Mouse (Mus musculus) stomach, postnatal 0 days (tissue): ENCODE results near the gene Cldn17. TPM values are rescaled to one million over a fixed set of nuclear protein-coding genes. Genes with fewer than 3 reads are reported as not detected.

Experiments
- ATAC-seq: fragments of 200-750 bp; cut with Nextera tagmentation; 2 replicates; pipeline ENCODE4 v1.8.0; 2017; ENCODE audit not compliant: low FRiP score, low TSS enrichment
- DNase-seq: peaks from one replicate; pipeline ENCODE4 v3.0.0-alpha.2; 2016; ENCODE audit warnings: low spot score
- H3K27ac ChIP-seq: fragments of 300-500 bp; sonication (generic); replicated peaks from 2 replicates; pipeline ENCODE4 v1.5.1; 2014; ENCODE audit warnings: mild to moderate bottlenecking, control low read depth
- H3K27me3 ChIP-seq: fragments of 300-500 bp; sonication (generic); 2 replicates; pipeline ENCODE4 v1.6.1; 2014; ENCODE audit warnings: low read length; ENCODE audit not compliant: control insufficient read depth, insufficient read depth
- H3K36me3 ChIP-seq: fragments of 300-500 bp; sonication (generic); 2 replicates; pipeline ENCODE4 v1.6.1; 2014; ENCODE audit warnings: low read length, mixed read lengths; ENCODE audit not compliant: control insufficient read depth, insufficient read depth
- H3K4me1 ChIP-seq: fragments of 300-500 bp; sonication (generic); replicated peaks from 2 replicates; pipeline ENCODE4 v1.6.1; 2014; ENCODE audit warnings: antibody characterized with exemption; ENCODE audit not compliant: control insufficient read depth, insufficient read depth
- H3K4me2 ChIP-seq: fragments of 300-500 bp; sonication (generic); replicated peaks from 2 replicates; pipeline ENCODE4 v1.6.1; 2014; ENCODE audit warnings: low read depth, mild to moderate bottlenecking, control low read depth, moderate library complexity
- H3K4me3 ChIP-seq: fragments of 300-500 bp; sonication (generic); 2 replicates; pipeline ENCODE4 v1.5.1; 2014; ENCODE audit warnings: low read depth, low read length, control low read depth
- H3K9ac ChIP-seq: fragments of 300-500 bp; sonication (generic); 2 replicates; pipeline ENCODE4 v1.6.1; 2014; ENCODE audit warnings: mild to moderate bottlenecking, low read length, control low read depth, mixed read lengths
- H3K9me3 ChIP-seq: fragments of 300-500 bp; sonication (generic); 2 replicates; pipeline ENCODE4 v1.6.1; 2016; ENCODE audit warnings: low read length; ENCODE audit not compliant: control insufficient read depth
- CTCF ChIP-seq: IDR thresholded peaks from 2 replicates; pipeline ENCODE4 v1.5.1; 2016; ENCODE audit warnings: antibody characterized with exemption, low read depth, mild to moderate bottlenecking, moderate library complexity
- EP300 ChIP-seq: optimal IDR thresholded peaks from 2 replicates; pipeline ENCODE3; 2016; ENCODE audit warnings: antibody characterized with exemption
- WGBS: fragments of 180-500 bp; shearing (Covaris S2); extraction: QIAGEN DNeasy Blood & Tissue Kit; methylation state at CpG from one replicate; pipeline ENCODE4 v1.1.7; 2014; 5-methylcytosine and 5-hydroxymethylcytosine counted together
- polyA plus RNA-seq: library from polyadenylated mRNA; unstranded; fragments of >200 nt; fragmentation: Nextera tagmentation; extraction: Ambion mirVana; gene quantifications from 2 replicates; pipeline ENCODE4 v1.2.1, GENCODE M21; 2015

The Cldn17 gene
- polyA plus RNA-seq, 1 experiment from 2014 or later = 16.5 TPM

- TF ChIP-seq CTCF (no peak), EP300 (no peak)
- no peak for ATAC-seq
- no peak overlapping the region for H3K4me3 ChIP-seq
Measured at GRCm38 (mm10) chr16:88488096-88488495, 18.7 kb downstream of the Cldn17 start.

GRCm38 (mm10) chr16:88480011-88480774 lies 26.6 kb downstream of the Cldn17 start:
- no peaks in the 10 kb centered on the region for H3K36me3 ChIP-seq
- H3K9ac ChIP-seq = no peak overlapping the region
- H3K27ac ChIP-seq = no peak overlapping the region
- no peak for ATAC-seq
- 59% methylated on average over 3 of the region's 3 CpGs for WGBS
- no peak for DNase-seq
- no peaks in the 10 kb centered on the region for H3K9me3 ChIP-seq
- H3K4me1 ChIP-seq = no peaks in the 10 kb centered on the region
- TF ChIP-seq CTCF (no peak), EP300 (no peak)
- H3K27me3 ChIP-seq = no peaks in the 10 kb centered on the region
- no peak overlapping the region for H3K4me3 ChIP-seq
- no peak overlapping the region for H3K4me2 ChIP-seq

More at GRCm38 (mm10) chr16:88488096-88488495, 18.7 kb downstream of the Cldn17 start:
- DNase-seq = no peak
- no peaks in the 10 kb centered on the region for H3K4me1 ChIP-seq
- H3K27me3 ChIP-seq = no peaks in the 10 kb centered on the region
- no peaks in the 10 kb centered on the region for H3K36me3 ChIP-seq
- H3K9me3 ChIP-seq = no peaks in the 10 kb centered on the region
- no peak overlapping the region for H3K27ac ChIP-seq
- H3K9ac ChIP-seq = no peak overlapping the region
- H3K4me2 ChIP-seq = no peak overlapping the region

- 53% methylated on average over 3 of the region's 3 CpGs for WGBS
Measured at GRCm38 (mm10) chr16:88463235-88463634, 43.5 kb downstream of the Cldn17 start.

More at GRCm38 (mm10) chr16:88463235-88463634, 43.5 kb downstream of the Cldn17 start:
- DNase-seq = no peak
- Histone ChIP-seq H3K9me3 (no peaks in the 10 kb centered on the region), H3K36me3 (no peaks in the 10 kb centered on the region), H3K27ac (no peak overlapping the region), H3K4me3 (no peak overlapping the region), H3K9ac (no peak overlapping the region), H3K4me1 (no peaks in the 10 kb centered on the region), H3K27me3 (no peaks in the 10 kb centered on the region), H3K4me2 (no peak overlapping the region)
- no peak; the same call in 1 of the 2 replicates for ATAC-seq
- no peak for TF ChIP-seq EP300

Other genes with a start within 250 kb of the Cldn17 start
- gene Grik1, start 216.7 kb downstream of the Cldn17 start, polyA plus RNA-seq = 0.99 and 1.2 TPM in 2 replicates
- 1.5 and 2.2 TPM in 2 replicates for gene Cldn8, start 56.2 kb upstream of the Cldn17 start, polyA plus RNA-seq
- gene Krtap24-1, start 105.3 kb upstream of the Cldn17 start, polyA plus RNA-seq = not detected in 2 replicates
- gene 2310079G19Rik, start 120.7 kb upstream of the Cldn17 start, polyA plus RNA-seq = 0.41 and 0.64 TPM in 2 replicates
- not detected in 2 replicates for gene Krtap26-1, start 140.8 kb upstream of the Cldn17 start, polyA plus RNA-seq
- not detected in 2 replicates for gene Krtap27-1, start 164.7 kb upstream of the Cldn17 start, polyA plus RNA-seq
- not detected in 2 replicates for gene 2310061N02Rik, start 201.0 kb upstream of the Cldn17 start, polyA plus RNA-seq
- gene Krtap13-1, start 221.9 kb upstream of the Cldn17 start, polyA plus RNA-seq = not detected in 2 replicates
- not detected in 2 replicates for gene Krtap13, start 244.7 kb upstream of the Cldn17 start, polyA plus RNA-seq